ENCODE assay signal across 11 mouse cellular contexts in the genomic region with DNA sequence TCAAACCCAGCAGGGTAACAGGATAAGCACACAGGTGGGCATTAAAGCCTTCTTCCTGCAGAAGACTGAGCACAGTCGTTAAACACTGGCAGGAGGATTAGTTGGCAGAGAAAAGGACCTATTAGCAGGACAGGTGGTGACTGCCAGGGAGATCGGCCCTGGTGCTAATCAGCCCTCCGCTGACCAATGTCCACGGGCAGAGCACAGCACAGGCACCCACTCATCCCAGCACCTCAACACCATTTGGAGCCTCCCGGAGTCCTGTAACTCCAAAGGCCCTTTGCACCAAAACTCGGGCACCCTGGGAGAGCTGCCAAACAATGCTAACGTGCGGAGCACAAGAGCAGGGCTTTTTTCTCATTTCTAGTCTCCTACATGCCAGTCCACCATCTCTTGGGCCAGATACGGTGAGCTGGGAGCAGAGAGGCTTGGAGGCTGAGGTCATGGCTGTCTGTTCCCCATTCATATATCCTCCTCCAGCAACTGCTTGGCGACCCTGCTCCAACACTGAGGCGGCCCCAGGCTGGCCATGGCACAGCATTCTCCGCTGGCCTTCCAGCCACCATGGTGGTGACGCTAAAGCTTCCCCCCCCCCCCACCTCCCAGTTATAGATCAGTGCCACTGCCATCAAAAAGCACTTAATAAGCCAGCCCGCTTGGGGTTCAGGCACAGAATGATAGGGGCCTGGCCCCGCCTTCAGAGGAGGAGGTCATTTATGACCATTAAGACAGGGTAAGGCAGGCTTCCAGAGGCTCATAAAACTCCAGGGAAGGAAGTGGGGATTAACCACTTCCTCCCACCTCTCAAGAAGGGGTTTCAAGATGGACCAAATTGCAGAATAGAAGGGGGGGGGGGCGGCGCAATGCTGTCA. TPM values are rescaled to one million over a fixed set of nuclear protein-coding genes. Genes with fewer than 3 reads are reported as not detected.
DNase-seq lines count a peak whose midpoint lies in the region; ATAC-seq and TF ChIP-seq lines count a peak whose summit lies in the region.
"Had no signal": no experiment of that assay in that cellular context is flagged by ENCODE, and none has a peak within 500 bp of the region (broad histone marks: within the 10 kb centered on the region; RNA-seq: fewer than 3 reads in every experiment).

No protein-coding gene starts in this region.

- no peak for DNase-seq in liver, embryonic 11.5 days (ENCODE audit: low spot score)
- no peak for DNase-seq in liver, postnatal 0 days
- peak; percentile 24 to 25 for DNase-seq in cerebellum, postnatal 36 days
- peak; percentile 31 for DNase-seq in kidney, adult 11 months
- no peak for DNase-seq in limb, embryonic 14.5 days (ENCODE audit: low spot score)
- no peak for DNase-seq in adrenal gland, adult 18-20 months (ENCODE audit: low spot score in 2 of 2)
- DNase-seq in frontal cortex, adult 2 months (ENCODE audit: extremely low spot score in 1 of 2, low spot score in 1 of 2) = no peak

- H3K36me3 ChIP-seq in liver, embryonic 11.5 days (ENCODE audit: control insufficient read depth, insufficient read depth, low read length) = no peaks in the 10 kb centered on the region
- no peaks in the 10 kb centered on the region for H3K36me3 ChIP-seq in liver, postnatal 0 days (replicated peaks; ENCODE audit: insufficient read depth, low read length)
- H3K36me3 ChIP-seq in limb, embryonic 14.5 days (ENCODE audit: control insufficient read depth, insufficient read depth, low read length) = no peaks in the 10 kb centered on the region

- TF ChIP-seq POLR2A in limb, embryonic 14.5 days (IDR thresholded peaks at IDR 0.05; ENCODE audit: borderline replicate concordance, extremely low read depth, insufficient read depth, insufficient read length) = no peak

- peak overlapping the region; percentile 15; the same call in 1 of the 2 replicates for H3K27ac ChIP-seq in liver, embryonic 11.5 days (ENCODE audit: low read depth, low read length)
- no peak overlapping the region for H3K27ac ChIP-seq in liver, postnatal 0 days (ENCODE audit: low read depth)
- no peak overlapping the region for H3K27ac ChIP-seq in limb, embryonic 14.5 days (replicated peaks; ENCODE audit: low read depth, low read length)

- no peak overlapping the region for H3K4me3 ChIP-seq in liver, embryonic 11.5 days (ENCODE audit: low read depth, low read length)
- H3K4me3 ChIP-seq in liver, postnatal 0 days (ENCODE audit: low read depth, low read length) = no peak overlapping the region
- no peak overlapping the region for H3K4me3 ChIP-seq in limb, embryonic 14.5 days (replicated peaks; ENCODE audit: low read length)

- no peak for ATAC-seq in liver, embryonic 11.5 days (replicated peaks; ENCODE audit: low FRiP score)
- ATAC-seq in liver, postnatal 0 days = no peak
- ATAC-seq in limb, embryonic 14.5 days (ENCODE audit: low FRiP score, low read depth) = 0 out of 2 replicates have a peak, but pooled peaks have one; percentile 10
- ATAC-seq in granulocyte monocyte progenitor cell, adult 5-6 weeks (replicated peaks; ENCODE audit: poor library complexity, severe bottlenecking) = no peak

- H3K27me3 ChIP-seq in liver, embryonic 11.5 days (replicated peaks; ENCODE audit: control insufficient read depth, insufficient read depth, low read length) = no peaks in the 10 kb centered on the region
- no peaks in the 10 kb centered on the region for H3K27me3 ChIP-seq in liver, postnatal 0 days (ENCODE audit: insufficient read depth, low read length)
- H3K27me3 ChIP-seq in limb, embryonic 14.5 days (ENCODE audit: control insufficient read depth, insufficient read depth, low read length) = no peaks in the 10 kb centered on the region

- TF ChIP-seq EP300 in liver, postnatal 0 days (IDR thresholded peaks at IDR 0.05; ENCODE audit: low read depth) = no peak

- no peak overlapping the region for H3K4me2 ChIP-seq in liver, embryonic 11.5 days
- no peak overlapping the region for H3K4me2 ChIP-seq in liver, postnatal 0 days (ENCODE audit: low read depth, low read length)
- peak overlapping the region; percentile 25; the same call in 1 of the 2 replicates for H3K4me2 ChIP-seq in limb, embryonic 14.5 days (replicated peaks; ENCODE audit: low read depth, low read length, severe bottlenecking)

- no peak for TF ChIP-seq CTCF in liver, postnatal 0 days (IDR thresholded peaks at IDR 0.05; ENCODE audit: low read depth)

- no peak overlapping the region for H3K9ac ChIP-seq in liver, embryonic 11.5 days (ENCODE audit: low read depth, low read length)
- no peak overlapping the region for H3K9ac ChIP-seq in liver, postnatal 0 days (replicated peaks)
- no peak overlapping the region for H3K9ac ChIP-seq in limb, embryonic 14.5 days (ENCODE audit: low read depth, low read length, severe bottlenecking)

- no peaks in the 10 kb centered on the region for H3K9me3 ChIP-seq in liver, embryonic 11.5 days (ENCODE audit: control insufficient read depth, low read length)
- H3K9me3 ChIP-seq in liver, postnatal 0 days (ENCODE audit: low read length) = no peaks in the 10 kb centered on the region
- no peaks in the 10 kb centered on the region for H3K9me3 ChIP-seq in limb, embryonic 14.5 days (ENCODE audit: control insufficient read depth, low read length)

- 49% methylated on average over 17 of the region's 17 CpGs for WGBS in liver, embryonic 11.5 days
- 64% methylated on average over 17 of the region's 17 CpGs for WGBS in liver, postnatal 0 days (ENCODE audit: insufficient replicate concordance)
- 28% methylated on average over 15 of the region's 17 CpGs for WGBS in limb, embryonic 14.5 days

- peaks cover 49% of the 10 kb centered on the region for H3K4me1 ChIP-seq in liver, embryonic 11.5 days (replicated peaks; ENCODE audit: control insufficient read depth, insufficient read depth, low read length)
- H3K4me1 ChIP-seq in liver, postnatal 0 days (ENCODE audit: insufficient read depth) = peaks cover 36% of the 10 kb centered on the region
- H3K4me1 ChIP-seq in limb, embryonic 14.5 days (ENCODE audit: control insufficient read depth, insufficient read depth, low read length) = peaks cover 19% of the 10 kb centered on the region

RNA-seq across cellular contexts. Expression of gene Trim71, which starts 20.1 kb away (rescaled TPM):
- 2.6 and 3.1 TPM in 2 replicates for polyA plus RNA-seq in liver, embryonic 11.5 days (2014; fragmentation: Nextera tagmentation; extraction: Ambion mirVana)
- 0.05 and 0.06 TPM in 2 replicates for polyA plus RNA-seq in liver, postnatal 0 days (2015; fragmentation: Nextera tagmentation; extraction: Ambion mirVana)
- polyA plus RNA-seq in limb, embryonic 14.5 days (2012; rRNA removed) = 0.33 and 0.50 TPM in 2 replicates
- 0.26 TPM in 2 replicates for polyA plus RNA-seq in limb, embryonic 14.5 days (2014; fragmentation: Nextera tagmentation; extraction: Ambion mirVana)
- total RNA-seq in adrenal gland, adult 18-20 months (2021) = not detected
- polyA plus RNA-seq in frontal cortex, adult 2 months (2012; rRNA removed) = 0.13 and 0.26 TPM in 2 replicates
- total RNA-seq in granulocyte monocyte progenitor cell, adult 5-6 weeks (2014; fragmentation: Nextera tagmentation) = not detected in 2 replicates
- not detected in 2 replicates for total RNA-seq in granulocyte monocyte progenitor cell, adult 5-6 weeks (2017)
- total RNA-seq: heart, adult 8-10 months had no signal

RNA-seq across cellular contexts. Expression of gene C130032M10Rik, which starts 28.6 kb away (rescaled TPM):
- polyA plus RNA-seq in liver, embryonic 11.5 days (2014; fragmentation: Nextera tagmentation; extraction: Ambion mirVana) = 0.30 TPM in 1 of 2 replicates, not detected in the other
- polyA plus RNA-seq in liver, postnatal 0 days (2015; fragmentation: Nextera tagmentation; extraction: Ambion mirVana) = not detected in 2 replicates
- polyA plus RNA-seq in limb, embryonic 14.5 days (2012; rRNA removed) = 1.9 and 2.0 TPM in 2 replicates
- 1.3 and 3.4 TPM in 2 replicates for polyA plus RNA-seq in limb, embryonic 14.5 days (2014; fragmentation: Nextera tagmentation; extraction: Ambion mirVana)
- total RNA-seq in adrenal gland, adult 18-20 months (2021) = not detected
- polyA plus RNA-seq in frontal cortex, adult 2 months (2012; rRNA removed) = 0.17 TPM in 1 of 2 replicates, not detected in the other
- total RNA-seq in granulocyte monocyte progenitor cell, adult 5-6 weeks (2014; fragmentation: Nextera tagmentation) = not detected in 2 replicates
- total RNA-seq in granulocyte monocyte progenitor cell, adult 5-6 weeks (2017) = not detected in 2 replicates
- total RNA-seq: adrenal gland, postnatal 4 days; heart, adult 8-10 months; layer of hippocampus, postnatal 25 days had no signal

RNA-seq across cellular contexts. Expression of gene Ccr4, which starts 39.4 kb away (rescaled TPM):
- not detected in 2 replicates for polyA plus RNA-seq in liver, embryonic 11.5 days (2014; fragmentation: Nextera tagmentation; extraction: Ambion mirVana)
- not detected in 2 replicates for polyA plus RNA-seq in liver, postnatal 0 days (2015; fragmentation: Nextera tagmentation; extraction: Ambion mirVana)
- polyA plus RNA-seq in limb, embryonic 14.5 days (2012; rRNA removed) = 1.2 and 2.5 TPM in 2 replicates
- polyA plus RNA-seq in limb, embryonic 14.5 days (2014; fragmentation: Nextera tagmentation; extraction: Ambion mirVana) = 1.2 and 2.7 TPM in 2 replicates
- not detected for total RNA-seq in adrenal gland, adult 18-20 months (2021)
- not detected in 2 replicates for polyA plus RNA-seq in frontal cortex, adult 2 months (2012; rRNA removed)
- not detected in 2 replicates for total RNA-seq in granulocyte monocyte progenitor cell, adult 5-6 weeks (2014; fragmentation: Nextera tagmentation)
- total RNA-seq in granulocyte monocyte progenitor cell, adult 5-6 weeks (2017) = not detected in 2 replicates
- total RNA-seq: adrenal gland, postnatal 4 days; heart, adult 8-10 months; layer of hippocampus, postnatal 25 days had no signal

Comparison
In these comparisons a context has a peak if more than half of its experiments do, and no peak if none do; other contexts are left out.
1. DNase-seq: peak in cerebellum, postnatal 36 days (2 of 2) and kidney, adult 11 months (single experiment); none in liver, embryonic 11.5 days (single experiment), liver, postnatal 0 days (single experiment), limb, embryonic 14.5 days (single experiment), adrenal gland, adult 18-20 months (0 of 2) and frontal cortex, adult 2 months (0 of 2).